Mouse (Mus musculus): ENCODE measurements around the gene DXBay18.
"Not testable (repeated sequence)": the region's sequence is repeated elsewhere in the genome, so short reads cannot be mapped to it uniquely, and the experiment has no call there.

Gene DXBay18

GRCm38 (mm10) chrX:73149350-73149749 lies at the start of gene DXBay18:
Gene DXBay18, minus strand, starts transcription at chrX:73149450.
- DNase-seq (ENCODE audit: low read depth, low spot score): not testable (repeated sequence)

- DNase-seq (ENCODE audit: low read depth, low spot score): peak; percentile 3
These were observed 42.7 kb upstream of the DXBay18 start, which contains the start of gene Xlr3b for GRCm38 (mm10) chrX:73191934-73192333. Gene Xlr3b, plus strand, starts transcription at chrX:73192207.

GRCm38 (mm10) chrX:73176889-73177288 lies 27.6 kb upstream of the DXBay18 start, which contains the start of gene Spin2d:
Gene Spin2d, minus strand, starts transcription at chrX:73176989.
- DNase-seq (ENCODE audit: low read depth, low spot score): not testable (repeated sequence)

DNA sequence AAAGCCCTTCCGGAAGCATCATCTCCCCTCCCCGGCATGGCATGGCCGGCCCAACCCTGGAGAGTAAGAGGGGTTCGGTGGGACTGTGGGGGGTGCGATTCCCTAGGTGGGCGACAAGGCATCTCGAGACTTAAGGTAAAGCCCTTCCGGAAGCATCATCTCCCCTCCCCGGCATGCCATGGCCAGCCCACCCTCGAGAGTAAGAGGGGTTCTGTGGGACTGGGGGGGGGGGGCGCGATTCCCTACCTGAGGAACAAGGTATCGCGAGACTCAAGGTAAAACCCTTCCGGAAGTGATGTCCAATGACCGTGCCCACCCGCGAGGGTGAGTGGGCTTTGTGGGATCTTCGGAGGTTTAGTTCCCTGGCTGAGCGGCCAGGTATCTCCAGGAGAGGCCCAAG lies 754 bp downstream of the DXBay18 start, which contains the start of gene Xlr5b:
Xlr5b (plus strand) TSS at position 301 of the 400 bp plus-strand sequence.
- DNase-seq (ENCODE audit: low read depth, low spot score): not testable (repeated sequence)

GRCm38 (mm10) chrX:73143218-73143618 lies 6.0 kb downstream of the DXBay18 start:
- not testable (repeated sequence) for DNase-seq (ENCODE audit: low read depth, low spot score)

GRCm38 (mm10) chrX:73122859-73123829 lies 26.1 kb downstream of the DXBay18 start:
- not testable (repeated sequence) for DNase-seq (ENCODE audit: low read depth, low spot score)

DNA sequence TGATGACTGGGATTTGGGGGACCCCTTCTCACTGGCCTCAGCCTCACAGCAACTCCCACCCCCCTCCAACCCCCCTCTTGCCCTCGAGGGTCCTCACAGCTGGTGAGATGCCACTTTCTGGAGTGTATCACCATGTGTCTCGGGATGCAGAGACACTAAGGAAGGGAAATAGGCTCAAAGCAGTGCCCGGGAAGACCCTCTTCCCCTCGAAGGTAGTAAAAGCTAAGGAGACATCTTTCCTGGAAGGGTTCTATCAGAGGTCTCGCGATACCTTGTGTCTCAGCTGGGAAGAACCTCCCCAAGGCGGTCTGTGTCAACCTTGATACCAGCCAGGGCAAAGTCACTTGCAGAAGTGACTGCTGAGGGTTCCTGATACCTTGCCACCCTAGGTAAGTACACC lies 32.5 kb downstream of the DXBay18 start, which contains the start of gene Gm14685:
Gm14685 (plus strand) TSS at position 301 of the 400 bp plus-strand sequence.
- not testable (repeated sequence) for DNase-seq (ENCODE audit: low read depth, low spot score)

- DNase-seq (ENCODE audit: low read depth, low spot score): peak; percentile 0
These were observed 52.2 kb downstream of the DXBay18 start, which contains the start of gene Xlr3a for GRCm38 (mm10) chrX:73096941-73097508. Gene Xlr3a, minus strand, starts transcription at chrX:73097095.
